Mouse (Mus musculus) kidney, embryonic 16.5 days (tissue): Measurements from ENCODE around the gene Mettl16. TPM values are rescaled to one million over a fixed set of nuclear protein-coding genes. Genes with fewer than 3 reads are reported as not detected.

Source experiments
- ATAC-seq: fragments of 200-750 bp; cut with Nextera tagmentation; 2 replicates; pipeline ENCODE4 v1.8.0; 2017; ENCODE audit warnings: moderate TSS enrichment; ENCODE audit not compliant: low FRiP score, low TSS enrichment
- H3K27ac ChIP-seq: fragments of 300-500 bp; sonication (generic); 2 replicates; pipeline ENCODE4 v1.5.1; 2014; ENCODE audit warnings: low read length
- H3K27me3 ChIP-seq: fragments of 300-500 bp; sonication (generic); 2 replicates; pipeline ENCODE4 v1.6.1; 2014; ENCODE audit warnings: low read length, control low read depth, mixed read lengths; ENCODE audit not compliant: insufficient read depth
- H3K36me3 ChIP-seq: fragments of 300-500 bp; sonication (generic); 2 replicates; pipeline ENCODE4 v1.6.1; 2014; ENCODE audit warnings: low read length, control low read depth, mixed read lengths; ENCODE audit not compliant: insufficient read depth
- H3K4me1 ChIP-seq: fragments of 300-500 bp; sonication (generic); 2 replicates; pipeline ENCODE4 v1.6.1; 2014; ENCODE audit warnings: low read length, control low read depth, mixed read lengths; ENCODE audit not compliant: insufficient read depth
- H3K4me2 ChIP-seq: fragments of 300-500 bp; sonication (generic); replicated peaks from 2 replicates; pipeline ENCODE4 v1.6.1; 2014; ENCODE audit warnings: low read depth, low read length
- H3K4me3 ChIP-seq: fragments of 300-500 bp; sonication (generic); 2 replicates; pipeline ENCODE4 v1.5.1; 2014; ENCODE audit warnings: mild to moderate bottlenecking, low read length
- H3K9ac ChIP-seq: fragments of 300-500 bp; sonication (generic); replicated peaks from 2 replicates; pipeline ENCODE4 v1.6.1; 2014; ENCODE audit warnings: low read length
- H3K9me3 ChIP-seq: fragments of 300-500 bp; sonication (generic); 2 replicates; pipeline ENCODE4 v1.6.1; 2016; ENCODE audit warnings: low read length, control low read depth
- WGBS: fragments of 180-500 bp; shearing (Covaris S2); extraction: QIAGEN DNeasy Blood & Tissue Kit; methylation state at CpG from one replicate; pipeline ENCODE4 v1.1.7; 2014; 5-methylcytosine and 5-hydroxymethylcytosine counted together
- polyA plus RNA-seq: library from polyadenylated mRNA; unstranded; fragments of >200 nt; fragmentation: Nextera tagmentation; extraction: Ambion mirVana; gene quantifications from 2 replicates; pipeline ENCODE4 v1.2.1, GENCODE M21; 2015

The Mettl16 gene
- polyA plus RNA-seq, 1 experiment from 2014 or later = 53.3 TPM

DNA sequence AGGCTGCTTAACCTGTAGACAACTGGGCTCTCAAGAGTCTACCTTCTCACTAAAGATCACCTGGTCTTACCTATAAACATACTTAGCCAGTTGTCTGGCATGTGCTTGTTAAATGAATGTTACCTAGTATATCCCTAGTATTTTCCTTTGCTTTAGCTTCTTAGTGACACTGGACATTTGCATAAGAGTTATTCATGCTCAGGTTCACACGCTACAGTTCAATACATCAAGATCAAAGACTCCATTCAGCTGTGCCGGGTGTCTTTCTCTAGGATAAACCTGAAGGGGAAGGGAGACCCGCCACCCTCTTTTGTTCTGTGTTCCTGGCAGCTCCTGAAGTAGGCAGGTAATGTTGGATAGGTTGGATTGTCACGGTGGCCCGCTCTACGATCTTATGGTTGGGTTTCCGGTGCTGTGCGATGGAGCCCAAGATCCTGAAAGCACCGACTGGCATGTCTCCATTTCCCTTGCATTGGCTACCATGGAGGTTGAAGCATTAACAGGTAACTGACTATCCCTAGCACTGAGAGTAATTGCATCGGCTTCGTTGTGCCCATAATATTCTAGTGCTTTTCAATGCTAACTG is 58.4 kb downstream of the Mettl16 start:
- Histone ChIP-seq H3K27ac (peak overlapping the region; percentile 84), H3K4me1 (peaks cover 34% of the 10 kb centered on the region), H3K9ac (peak overlapping the region; percentile 52; the same call in 1 of the 2 replicates), H3K4me3 (peak overlapping the region; percentile 90), H3K4me2 (peak overlapping the region; percentile 85), H3K27me3 (no peaks in the 10 kb centered on the region), H3K9me3 (no peaks in the 10 kb centered on the region), H3K36me3 (peaks cover 4% of the 10 kb centered on the region; the same call in 1 of the 2 replicates)
- ATAC-seq = no peak
- 13% methylated on average over 11 of the region's 11 CpGs for WGBS

DNA sequence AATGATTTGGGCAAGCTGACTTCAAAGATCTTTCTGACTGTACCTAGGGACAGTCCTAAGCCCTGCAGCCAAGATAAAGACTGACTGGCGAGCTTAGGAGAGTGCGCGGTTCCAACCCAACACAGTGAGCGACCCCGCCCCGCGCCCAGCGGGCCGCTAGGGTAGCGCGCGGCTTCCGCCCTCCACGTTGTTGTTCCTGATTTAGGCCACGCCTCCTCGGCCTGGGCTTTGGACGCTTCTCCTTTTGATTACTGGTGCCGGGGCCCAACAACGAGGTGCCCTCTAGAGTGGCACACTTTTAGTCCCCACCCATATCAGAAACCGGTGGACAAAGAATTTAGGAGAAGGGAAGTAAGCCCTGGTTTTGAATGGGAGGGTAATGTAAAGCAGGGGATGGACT is 59.2 kb downstream of the Mettl16 start:
- peak; percentile 40 for ATAC-seq
- Histone ChIP-seq H3K27me3 (no peaks in the 10 kb centered on the region), H3K9ac (peak overlapping the region; percentile 52), H3K4me1 (peaks cover 42% of the 10 kb centered on the region), H3K36me3 (no peaks in the 10 kb centered on the region), H3K27ac (peak overlapping the region; percentile 84), H3K4me3 (peak overlapping the region; percentile 90), H3K4me2 (peak overlapping the region; percentile 85), H3K9me3 (no peaks in the 10 kb centered on the region)
- 0% methylated on average over 20 of the region's 20 CpGs for whole genome bisulfite sequencing

DNA sequence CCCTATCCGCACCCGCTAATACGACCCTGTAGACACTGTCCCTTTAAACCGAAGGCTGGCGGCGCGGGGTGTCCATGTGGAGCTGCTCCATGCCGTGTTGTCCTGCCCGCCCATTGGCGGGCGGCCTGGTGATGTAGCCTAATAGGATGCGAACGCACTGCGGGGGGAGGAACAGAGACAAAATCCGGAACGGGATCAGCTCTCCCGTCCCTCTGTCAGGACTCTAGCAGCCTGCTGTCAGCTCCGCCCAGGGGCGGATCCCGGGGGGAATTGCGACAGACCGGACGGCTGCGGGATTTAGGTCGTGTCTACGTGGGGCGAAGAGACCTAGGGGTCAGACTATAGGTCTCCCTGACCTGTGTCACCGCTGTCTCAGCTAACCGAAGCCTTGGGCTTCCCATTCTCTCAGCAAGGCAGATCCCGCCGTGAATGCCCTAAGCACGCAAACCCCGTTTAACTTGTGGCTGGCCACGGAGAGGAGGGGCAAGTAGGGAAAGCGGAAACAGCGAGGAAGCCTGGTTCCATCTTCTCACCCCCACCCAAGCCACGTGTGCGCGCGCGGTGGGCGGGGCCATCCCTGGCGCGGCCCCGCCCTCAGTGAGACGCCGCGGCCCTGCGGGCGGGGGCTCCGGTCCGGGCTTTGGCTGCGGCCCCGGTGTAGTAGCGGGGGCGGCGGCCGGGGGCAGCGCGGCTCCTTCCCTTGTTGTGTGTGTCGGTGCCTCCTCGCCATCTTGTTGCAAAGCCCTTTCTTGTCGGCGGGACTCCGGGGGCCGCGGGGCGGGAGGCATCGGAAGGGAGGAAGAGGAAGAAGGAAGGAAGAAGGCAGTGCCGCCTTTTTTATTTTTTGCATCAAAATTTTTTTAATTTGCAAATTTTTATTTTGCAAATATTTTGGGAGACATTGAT is 59.9 kb downstream of the Mettl16 start, which contains the start of gene Mnt:
Gene Mnt (plus strand): TSS at position 665 of the 906 bp plus-strand sequence.
- Histone ChIP-seq H3K27me3 (no peaks in the 10 kb centered on the region), H3K4me3 (peak within 1 kb of the TSS; percentile 90), H3K4me1 (peaks cover 45% of the 10 kb centered on the region), H3K4me2 (peak within 1 kb of the TSS; percentile 85), H3K36me3 (no peaks in the 10 kb centered on the region), H3K9ac (peak within 1 kb of the TSS; percentile 89), H3K27ac (peak within 1 kb of the TSS; percentile 97), H3K9me3 (no peaks in the 10 kb centered on the region)
- peak; percentile 92 for ATAC-seq
- under 1% methylated on average over 66 of the region's 70 CpGs for WGBS

GRCm38 (mm10) chr11:74831191-74831605 is 60.6 kb downstream of the Mettl16 start:
- peak overlapping the region; percentile 89 for H3K9ac ChIP-seq
- H3K4me1 ChIP-seq = peaks cover 41% of the 10 kb centered on the region
- peak overlapping the region; percentile 90 for H3K4me3 ChIP-seq
- H3K36me3 ChIP-seq = no peaks in the 10 kb centered on the region
- H3K27ac ChIP-seq = peak overlapping the region; percentile 97
- 0% methylated on average over 35 of the region's 35 CpGs for WGBS
- no peaks in the 10 kb centered on the region for H3K9me3 ChIP-seq
- no peak for ATAC-seq
- peak overlapping the region; percentile 85 for H3K4me2 ChIP-seq
- H3K27me3 ChIP-seq = no peaks in the 10 kb centered on the region

GRCm38 (mm10) chr11:74831606-74832451 is 61.2 kb downstream of the Mettl16 start:
- H3K9ac ChIP-seq = peak overlapping the region; percentile 89
- no peaks in the 10 kb centered on the region for H3K36me3 ChIP-seq
- H3K27me3 ChIP-seq = no peaks in the 10 kb centered on the region
- WGBS = under 1% methylated on average over 61 of the region's 61 CpGs
- peak; percentile 82 for ATAC-seq
- H3K4me3 ChIP-seq = peak overlapping the region; percentile 90
- H3K4me1 ChIP-seq = peaks cover 37% of the 10 kb centered on the region
- H3K27ac ChIP-seq = peak overlapping the region; percentile 97
- peak overlapping the region; percentile 85 for H3K4me2 ChIP-seq
- no peaks in the 10 kb centered on the region for H3K9me3 ChIP-seq

DNA sequence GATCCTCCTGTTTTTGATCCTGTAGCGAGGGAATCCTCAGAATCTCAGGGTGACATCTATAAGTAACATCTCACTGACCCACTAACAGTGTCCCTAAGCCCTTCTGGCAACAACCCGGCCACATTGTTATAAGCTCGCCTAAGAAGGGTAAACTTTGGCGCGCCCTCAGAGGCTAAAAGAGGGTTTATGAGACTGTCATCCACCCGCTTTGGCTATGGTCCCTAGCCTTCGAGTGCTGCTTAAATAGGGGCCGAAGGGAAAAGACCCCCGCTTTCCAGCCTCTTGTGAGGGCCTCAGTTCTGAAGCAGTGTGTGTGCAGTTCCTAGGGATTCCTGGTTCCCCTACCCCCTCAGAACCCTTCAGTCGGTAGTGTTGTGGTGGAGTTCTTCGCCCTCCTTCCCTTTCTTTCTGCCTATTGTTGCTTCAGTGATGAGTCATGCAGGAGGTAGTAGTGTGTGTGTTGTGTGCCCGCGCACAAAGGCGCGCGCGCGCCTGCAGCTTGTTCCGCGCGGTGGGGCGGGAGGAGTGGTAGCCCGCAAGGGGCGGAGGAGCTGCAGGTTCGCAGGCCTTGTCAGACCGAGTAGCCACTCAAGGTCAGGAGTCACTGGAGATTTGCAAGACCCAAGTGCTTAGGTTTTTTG is 62.0 kb downstream of the Mettl16 start:
- no peaks in the 10 kb centered on the region for H3K9me3 ChIP-seq
- ATAC-seq = no peak
- peak overlapping the region; percentile 85 for H3K4me2 ChIP-seq
- H3K4me3 ChIP-seq = peak overlapping the region; percentile 90
- H3K27me3 ChIP-seq = no peaks in the 10 kb centered on the region
- H3K27ac ChIP-seq = peak overlapping the region; percentile 97
- H3K36me3 ChIP-seq = no peaks in the 10 kb centered on the region
- H3K4me1 ChIP-seq = peaks cover 44% of the 10 kb centered on the region
- peak overlapping the region; percentile 62 for H3K9ac ChIP-seq
- WGBS = 1% methylated on average over 26 of the region's 26 CpGs

GRCm38 (mm10) chr11:74833536-74834358 is 63.1 kb downstream of the Mettl16 start:
- Histone ChIP-seq H3K27ac (peak overlapping the region; percentile 97), H3K4me3 (0 out of 2 replicates have a peak overlapping the region, but pooled peaks have one; percentile 90), H3K4me2 (peak overlapping the region; percentile 85), H3K9me3 (no peaks in the 10 kb centered on the region), H3K27me3 (no peaks in the 10 kb centered on the region), H3K9ac (peak overlapping the region; percentile 62; the same call in 1 of the 2 replicates), H3K4me1 (peaks cover 43% of the 10 kb centered on the region), H3K36me3 (no peaks in the 10 kb centered on the region)
- ATAC-seq = no peak
- WGBS = 78% methylated on average over 8 of the region's 8 CpGs

DNA sequence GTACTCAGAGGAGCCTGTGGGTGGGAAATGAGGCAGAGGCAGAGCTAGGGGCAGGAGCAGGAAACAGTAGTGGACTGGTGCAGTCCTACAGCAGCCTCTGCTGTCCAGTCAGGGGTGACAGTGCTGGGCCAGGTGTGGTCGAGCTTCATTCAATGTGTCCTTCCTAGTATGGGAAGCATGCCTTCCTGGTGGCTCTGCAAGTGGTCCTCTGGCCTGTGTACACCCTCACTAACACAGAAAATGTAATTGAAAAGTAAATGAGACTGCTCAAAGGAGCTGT is 63.7 kb downstream of the Mettl16 start:
- Histone ChIP-seq H3K9me3 (no peaks in the 10 kb centered on the region), H3K27me3 (no peaks in the 10 kb centered on the region), H3K4me3 (no peak overlapping the region), H3K27ac (peak overlapping the region; percentile 39), H3K4me2 (no peak overlapping the region), H3K9ac (0 out of 2 replicates have a peak overlapping the region, but pooled peaks have one; percentile 62), H3K36me3 (no peaks in the 10 kb centered on the region), H3K4me1 (peaks cover 42% of the 10 kb centered on the region)
- no peak for ATAC-seq
- WGBS = 28% methylated on average over 1 of the region's 1 CpGs
